Mouse (Mus musculus) liver, postnatal 0 days (tissue): ENCODE measurements around the gene Itpr2.

ENCODE experiments used
- CTCF ChIP-seq: sonication (generic); IDR thresholded peaks from 2 replicates; pipeline ENCODE4 v1.5.1; 2016; ENCODE audit warnings: antibody characterized with exemption, low read depth
- EP300 ChIP-seq: IDR thresholded peaks from 2 replicates; pipeline ENCODE4 v1.6.1; 2016; ENCODE audit warnings: antibody characterized with exemption, low read depth, mild to moderate bottlenecking

DNA sequence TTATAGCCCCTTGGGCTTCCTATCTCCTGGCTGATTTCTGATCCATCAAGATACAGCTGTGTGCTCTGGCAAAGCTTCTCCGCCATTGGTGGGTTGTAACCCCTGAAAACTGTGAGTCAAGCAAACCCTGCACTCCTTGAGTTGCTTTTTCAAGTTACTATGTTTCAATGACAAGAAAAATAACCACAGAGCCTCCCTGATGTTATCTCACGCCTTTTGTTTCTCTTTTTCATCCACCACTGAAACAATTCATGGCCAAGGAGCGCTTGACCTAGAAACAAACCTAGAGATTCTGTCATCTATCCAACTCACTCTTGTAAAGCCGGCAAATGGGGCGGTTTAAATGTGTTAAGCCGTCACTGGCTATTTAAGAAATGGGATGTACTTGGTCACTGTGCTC lies 13.9 kb upstream of the Itpr2 start:
- no peak for TF ChIP-seq CTCF
- TF ChIP-seq EP300 = no peak
